ENCODE assay signal across 12 mouse cellular contexts in genomic region chr7:118895469-118896450, GRCm38 (mm10). TPM values are rescaled to one million over a fixed set of nuclear protein-coding genes. Genes with fewer than 3 reads are reported as not detected.
DNase-seq lines count a peak whose midpoint lies in the region; ATAC-seq and TF ChIP-seq lines count a peak whose summit lies in the region.
"Had no signal": no experiment of that assay in that cellular context is flagged by ENCODE, and none has a peak within 500 bp of the region (broad histone marks: within the 10 kb centered on the region; RNA-seq: fewer than 3 reads in every experiment).

No protein-coding gene starts in this region.

- no peak overlapping the region for H3K4me2 ChIP-seq in lung, embryonic 15.5 days
- no peak overlapping the region for H3K4me2 ChIP-seq in hindbrain, embryonic 16.5 days (ENCODE audit: low read length)

- no peaks in the 10 kb centered on the region for H3K27me3 ChIP-seq in lung, embryonic 15.5 days
- H3K27me3 ChIP-seq in hindbrain, embryonic 16.5 days (replicated peaks; ENCODE audit: control insufficient read depth, insufficient read depth, low read length): no peaks in the 10 kb centered on the region
- no peaks in the 10 kb centered on the region for H3K27me3 ChIP-seq in thymus, adult 2 months (ENCODE audit: control insufficient read depth, insufficient read depth, low read length)

- peaks cover 9% of the 10 kb centered on the region; the same call in 1 of the 2 replicates for H3K4me1 ChIP-seq in lung, embryonic 15.5 days
- no peaks in the 10 kb centered on the region for H3K4me1 ChIP-seq in cortical plate, adult 2 months (ENCODE audit: control insufficient read depth, insufficient read depth, low read length)
- H3K4me1 ChIP-seq in hindbrain, embryonic 16.5 days (ENCODE audit: control insufficient read depth, insufficient read depth, low read depth, low read length): peaks cover 2% of the 10 kb centered on the region; the same call in 1 of the 2 replicates
- peaks cover 3% of the 10 kb centered on the region; the same call in 1 of the 2 replicates for H3K4me1 ChIP-seq in thymus, adult 2 months (replicated peaks; ENCODE audit: control insufficient read depth, insufficient read depth, low read length)

- peak overlapping the region; percentile 20 for H3K27ac ChIP-seq in lung, embryonic 15.5 days
- peak overlapping the region; percentile 80 for H3K27ac ChIP-seq in cortical plate, adult 2 months (ENCODE audit: insufficient read depth, low read length)
- H3K27ac ChIP-seq in hindbrain, embryonic 16.5 days (ENCODE audit: low read depth, low read length): no peak overlapping the region
- peak overlapping the region; percentile 66; the same call in 1 of the 2 replicates for H3K27ac ChIP-seq in thymus, adult 2 months (ENCODE audit: control insufficient read depth, insufficient read depth, low read length)

- ATAC-seq in lung, embryonic 15.5 days (ENCODE audit: borderline replicate concordance, extremely low read depth, low FRiP score, low TSS enrichment): no peak
- ATAC-seq in hindbrain, embryonic 16.5 days: peak; percentile 61
- ATAC-seq: inflammation-experienced regulatory T-cells, adult 6 months had no signal

- no peak for TF ChIP-seq CTCF in cortical plate, adult 2 months (IDR thresholded peaks at IDR 0.05; ENCODE audit: extremely low read depth, insufficient read depth, low read length)
- TF ChIP-seq CTCF in thymus, adult 2 months (IDR thresholded peaks at IDR 0.05; ENCODE audit: borderline replicate concordance, control insufficient read depth, extremely low read depth, insufficient read depth, low read length, poor library complexity): no peak

- no peaks in the 10 kb centered on the region for H3K9me3 ChIP-seq in lung, embryonic 15.5 days
- no peaks in the 10 kb centered on the region for H3K9me3 ChIP-seq in hindbrain, embryonic 16.5 days (ENCODE audit: control insufficient read depth, low read length)

- TF ChIP-seq POLR2A in cortical plate, adult 2 months (IDR thresholded peaks at IDR 0.05; ENCODE audit: extremely low read depth, insufficient read depth, low read length): no peak
- TF ChIP-seq POLR2A in thymus, adult 2 months (IDR thresholded peaks at IDR 0.05; ENCODE audit: control insufficient read depth, extremely low read depth, insufficient read depth, low read length, poor library complexity): no peak

- DNase-seq in lung, postnatal 36 days: no peak
- peak; percentile 20 for DNase-seq in thymus, adult 2 months
- DNase-seq in layer of hippocampus, adult 11-12 months (ENCODE audit: low spot score): no peak
- no peak for DNase-seq in kidney, adult 9 months
- DNase-seq in natural killer cell, adult 2 months (ENCODE audit: low spot score in 2 of 2): no peak
- DNase-seq: adrenal gland, postnatal 10 days; cerebellum, postnatal 14 days; lung, adult 2 months had no signal

- H3K36me3 ChIP-seq in lung, embryonic 15.5 days: no peaks in the 10 kb centered on the region
- H3K36me3 ChIP-seq in hindbrain, embryonic 16.5 days (ENCODE audit: control insufficient read depth, insufficient read depth, low read length): no peaks in the 10 kb centered on the region
- H3K36me3 ChIP-seq in thymus, adult 2 months (ENCODE audit: control insufficient read depth, insufficient read depth, low read length): no peaks in the 10 kb centered on the region

- H3K4me3 ChIP-seq in lung, embryonic 15.5 days: no peak overlapping the region
- H3K4me3 ChIP-seq in cortical plate, adult 2 months (ENCODE audit: insufficient read depth, low read length): no peak overlapping the region
- H3K4me3 ChIP-seq in hindbrain, embryonic 16.5 days (ENCODE audit: low read length): no peak overlapping the region
- H3K4me3 ChIP-seq in thymus, adult 2 months (ENCODE audit: control insufficient read depth, insufficient read depth, low read length): no peak overlapping the region

- no peak overlapping the region for H3K9ac ChIP-seq in lung, embryonic 15.5 days
- no peak overlapping the region for H3K9ac ChIP-seq in hindbrain, embryonic 16.5 days (ENCODE audit: low read depth, low read length)

- 36% methylated on average over 10 of the region's 10 CpGs for WGBS in lung, embryonic 15.5 days
- WGBS in hindbrain, embryonic 16.5 days: 30% methylated on average over 10 of the region's 10 CpGs
- 46% methylated on average over 10 of the region's 10 CpGs for WGBS in thymus, adult 2 months

RNA-seq across cellular contexts. Expression of gene Knop1, which starts 39.7 kb away (rescaled TPM):
- 76.1 and 82.1 TPM in 2 replicates for polyA plus RNA-seq in lung, embryonic 15.5 days (2015; fragmentation: Nextera tagmentation; extraction: Ambion mirVana)
- 12.0 TPM in 2 replicates for polyA plus RNA-seq in cortical plate, adult 2 months (2012; rRNA removed)
- 53.2 and 59.1 TPM in 2 replicates for polyA plus RNA-seq in hindbrain, embryonic 16.5 days (2015; fragmentation: Nextera tagmentation; extraction: Ambion mirVana)
- 11.8 and 13.3 TPM in 2 replicates for polyA plus RNA-seq in thymus, adult 2 months (2012; rRNA removed)

RNA-seq across cellular contexts. Expression of gene Iqck, which starts 40.2 kb away (rescaled TPM):
- 3.2 and 3.7 TPM in 2 replicates for polyA plus RNA-seq in lung, embryonic 15.5 days (2015; fragmentation: Nextera tagmentation; extraction: Ambion mirVana)
- polyA plus RNA-seq in cortical plate, adult 2 months (2012; rRNA removed): 6.6 and 8.0 TPM in 2 replicates
- 3.8 and 4.5 TPM in 2 replicates for polyA plus RNA-seq in hindbrain, embryonic 16.5 days (2015; fragmentation: Nextera tagmentation; extraction: Ambion mirVana)
- 1.1 TPM in 2 replicates for polyA plus RNA-seq in thymus, adult 2 months (2012; rRNA removed)
